Mouse (Mus musculus) megakaryocyte progenitor cell, adult 5-6 weeks (primary cell): Measurements from ENCODE around the gene Prl7d1. TPM values are rescaled to one million over a fixed set of nuclear protein-coding genes. Genes with fewer than 3 reads are reported as not detected.
"Not testable (repeated sequence)": the region's sequence is repeated elsewhere in the genome, so short reads cannot be mapped to it uniquely, and the experiment has no call there.

ENCODE experiments used
- ATAC-seq: replicated peaks from 2 replicates; pipeline ENCODE4 v1.8.0; 2016; ENCODE audit warnings: mild to moderate bottlenecking, moderate TSS enrichment, inconsistent platforms; ENCODE audit not compliant: poor library complexity
- total RNA-seq, 2 experiments: library from RNA; stranded (forward) in 1 of 2; stranded (reverse) in 1 of 2; fragments of 157-497, 149-512 nt in 1 of 2; fragments of 200-1000 nt in 1 of 2; gene quantifications; 2 replicates each; pipeline versions ENCODE4 v1.2.3 to v1.2.4; 2015 to 2017

Gene Prl7d1
- total RNA-seq (2015) (not detected in 2 replicates), total RNA-seq (2017) (not detected in 2 replicates)

DNA sequence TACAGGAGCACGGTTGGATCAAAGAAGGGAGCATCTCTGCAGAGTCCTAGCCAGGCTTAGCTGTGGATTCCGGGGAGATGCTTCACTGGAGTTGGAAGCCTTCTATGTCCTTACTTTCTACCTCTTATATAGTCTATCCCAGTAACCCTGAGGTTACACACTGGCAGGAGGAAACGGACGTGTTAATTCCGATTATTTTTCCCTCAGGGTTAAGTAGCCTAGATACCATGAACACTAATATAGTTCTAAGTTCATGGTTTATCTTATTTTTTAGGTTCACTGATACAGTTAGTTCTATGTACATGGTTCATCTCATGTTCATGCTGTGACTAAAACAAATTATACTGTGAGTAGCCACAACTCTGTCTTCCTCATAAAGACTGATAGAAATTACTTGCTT, at the start of gene Prl7d1:
Gene Prl7d1, minus strand, starts transcription at position 101 of the 400 bp plus-strand sequence.
- ATAC-seq = no peak

DNA sequence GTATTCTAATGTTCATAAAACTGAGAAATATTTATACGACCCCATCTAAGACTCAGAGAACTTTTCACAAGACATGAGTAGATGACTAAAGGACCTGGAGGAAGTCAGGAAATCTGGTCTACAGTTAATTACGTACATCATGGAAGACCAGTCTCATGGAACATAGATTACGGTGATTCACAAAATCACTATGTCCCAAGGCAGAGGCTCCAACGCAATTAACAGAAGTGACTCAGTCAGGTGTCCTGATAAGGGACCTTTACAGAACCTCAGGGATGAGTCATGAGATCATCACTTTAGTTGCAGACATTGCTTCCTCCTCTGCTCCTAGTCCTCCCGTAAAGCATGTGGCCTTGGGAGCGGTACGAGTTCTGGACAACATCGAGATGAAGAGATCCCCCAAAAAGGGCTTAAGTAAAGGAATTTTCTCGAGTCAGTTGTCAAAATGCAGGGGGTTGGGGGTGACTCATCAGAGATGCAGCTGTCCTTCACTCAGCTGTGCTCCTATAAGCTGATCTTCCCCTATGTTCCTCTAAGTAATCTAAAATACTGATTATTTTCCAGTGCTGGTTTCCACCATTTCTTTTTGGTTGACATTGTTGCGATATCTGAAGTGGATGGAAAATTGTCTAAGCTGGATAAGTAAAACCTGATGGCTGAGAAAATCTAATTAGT, 18.1 kb upstream of the Prl7d1 start:
- ATAC-seq = no peak

DNA sequence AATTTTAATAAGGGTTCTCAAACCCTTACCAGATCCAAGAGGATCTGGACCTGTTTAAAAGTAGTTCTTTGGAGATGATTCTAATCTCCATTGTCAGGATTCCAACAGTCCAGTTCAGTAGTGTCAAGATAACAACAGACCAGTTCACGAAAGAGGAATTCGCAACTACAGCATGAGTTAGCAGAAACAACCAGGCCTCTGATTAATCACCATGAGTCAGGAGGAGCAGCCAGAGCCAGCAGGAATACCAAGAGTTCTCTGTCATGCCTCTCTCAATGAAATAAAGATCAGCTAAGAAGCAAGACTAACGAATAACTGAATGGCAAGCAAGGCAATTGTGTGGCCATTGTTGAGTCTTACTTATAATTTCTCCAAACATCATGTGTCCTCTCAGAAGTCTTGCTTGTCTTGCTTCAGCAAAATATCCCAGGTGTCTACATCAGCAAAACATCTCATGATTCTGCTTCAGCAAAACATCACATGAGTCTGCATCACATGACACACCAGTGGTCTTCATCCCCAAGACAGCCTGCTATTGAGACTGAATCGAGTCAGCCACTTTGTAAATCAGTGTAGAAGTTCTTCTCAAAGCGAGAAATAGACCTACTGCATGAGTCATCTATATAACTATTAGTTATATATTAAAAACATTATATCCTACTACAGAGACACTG, 13.9 kb upstream of the Prl7d1 start:
- ATAC-seq = not testable (repeated sequence)

DNA sequence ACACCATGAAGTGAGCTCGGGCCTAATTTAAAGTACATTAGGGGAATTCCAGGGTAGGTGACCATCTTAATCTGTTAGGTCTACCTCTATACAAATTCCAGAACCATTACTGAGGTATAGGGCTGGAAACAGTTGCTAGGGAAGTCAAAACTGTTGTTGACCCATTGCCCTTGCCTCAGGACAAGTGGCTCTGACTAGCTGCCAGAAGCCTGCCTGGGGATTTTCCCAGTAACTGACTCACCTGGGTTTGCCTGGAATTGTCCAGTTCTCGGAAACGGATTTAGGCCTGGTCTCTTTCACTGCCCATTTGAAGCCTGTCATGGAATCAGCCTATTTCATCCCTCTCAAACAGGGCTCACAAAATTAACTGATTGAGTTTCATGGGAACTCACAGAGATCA, 8.5 kb upstream of the Prl7d1 start:
- not testable (repeated sequence) for ATAC-seq

DNA sequence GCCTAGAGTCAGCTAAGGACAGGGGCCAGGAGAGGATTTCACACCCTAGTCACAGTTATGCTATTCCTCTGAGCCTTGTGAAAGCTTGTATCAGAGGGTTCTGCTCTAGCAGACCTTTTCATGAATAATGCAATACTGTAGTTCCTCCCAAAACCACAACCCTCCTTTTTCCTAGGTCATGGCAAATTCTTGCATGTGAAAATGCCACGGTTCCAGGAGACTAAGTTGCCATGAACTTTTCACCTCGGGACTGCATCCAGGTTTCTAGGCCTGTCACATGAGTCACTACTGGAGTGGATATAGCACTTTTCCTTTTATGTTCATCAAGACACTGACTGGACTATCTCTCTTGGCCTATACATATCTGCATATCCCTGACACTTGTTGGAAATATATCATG, 10.0 kb downstream of the Prl7d1 start:
- ATAC-seq = no peak

DNA sequence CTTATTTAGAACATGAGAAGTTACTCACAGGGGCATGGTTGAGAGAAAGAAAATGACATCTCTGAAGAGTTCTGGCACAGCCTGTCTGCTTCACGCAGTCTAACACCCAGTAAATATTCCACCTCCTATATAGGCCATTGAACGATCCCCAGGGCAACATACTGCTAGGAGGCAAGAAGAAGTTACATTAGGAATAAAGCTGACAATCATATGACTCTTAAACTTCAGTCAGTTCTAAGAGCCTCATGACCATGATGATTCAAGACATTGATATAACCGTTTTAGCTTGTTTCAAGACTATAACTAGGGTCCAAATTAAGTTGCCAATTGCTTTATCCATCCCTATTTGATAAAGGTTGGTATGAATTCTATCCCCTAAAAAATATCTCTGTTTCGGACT, 48.6 kb downstream of the Prl7d1 start, which contains the start of gene Prl7a2:
Gene Prl7a2, minus strand, starts transcription at position 101 of the 400 bp plus-strand sequence.
- ATAC-seq = no peak

DNA sequence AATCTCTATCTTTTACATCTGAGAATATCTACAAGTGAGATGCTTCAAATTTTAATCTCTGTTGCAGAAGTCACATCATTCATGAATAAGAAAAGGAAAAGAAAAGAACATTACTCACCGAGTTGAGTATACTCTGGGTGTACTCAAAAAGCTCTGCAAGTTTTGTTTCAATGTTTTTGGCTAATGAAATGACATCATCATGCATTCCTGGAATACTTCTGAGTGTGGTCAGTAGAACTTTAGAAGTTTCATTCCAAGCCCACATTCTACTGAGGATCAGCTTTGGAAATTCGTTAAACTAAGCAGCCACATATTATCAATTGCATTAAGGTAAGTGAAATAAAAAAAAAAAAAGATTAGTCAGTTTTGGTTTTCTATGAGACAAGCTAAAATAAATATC, 55.8 kb downstream of the Prl7d1 start:
- ATAC-seq = no peak

Other genes starting within 250 kb of the Prl7d1 start
- gene Prl8a8, start 203.5 kb downstream of the Prl7d1 start, total RNA-seq (2015) = not detected in 2 replicates
- gene Prl8a8, start 203.5 kb downstream of the Prl7d1 start, total RNA-seq (2017) = not detected in 2 replicates
- not detected in 2 replicates for gene Prl8a9, start 152.1 kb downstream of the Prl7d1 start, total RNA-seq (2015)
- not detected in 2 replicates for gene Prl8a9, start 152.1 kb downstream of the Prl7d1 start, total RNA-seq (2017)
- not detected in 2 replicates for gene Prl8a1, start 134.6 kb downstream of the Prl7d1 start, total RNA-seq (2015)
- gene Prl8a1, start 134.6 kb downstream of the Prl7d1 start, total RNA-seq (2017) = not detected in 2 replicates
- not detected in 2 replicates for gene Prl7b1, start 106.2 kb downstream of the Prl7d1 start, total RNA-seq (2015)
- not detected in 2 replicates for gene Prl7b1, start 106.2 kb downstream of the Prl7d1 start, total RNA-seq (2017)
- not detected in 2 replicates for gene Prl7a1, start 74.2 kb downstream of the Prl7d1 start, total RNA-seq (2015)
- gene Prl7a1, start 74.2 kb downstream of the Prl7d1 start, total RNA-seq (2017) = not detected in 2 replicates
- not detected in 2 replicates for gene Prl7a2, start 48.7 kb downstream of the Prl7d1 start, total RNA-seq (2015)
- gene Prl7a2, start 48.7 kb downstream of the Prl7d1 start, total RNA-seq (2017) = not detected in 2 replicates
- not detected in 2 replicates for gene Prl7c1, start 64.1 kb upstream of the Prl7d1 start, total RNA-seq (2015)
- not detected in 2 replicates for gene Prl7c1, start 64.1 kb upstream of the Prl7d1 start, total RNA-seq (2017)
- gene Prl2a1, start 84.9 kb upstream of the Prl7d1 start, total RNA-seq (2015) = not detected in 2 replicates
- not detected in 2 replicates for gene Prl2a1, start 84.9 kb upstream of the Prl7d1 start, total RNA-seq (2017)
- not detected in 2 replicates for gene Prl2c1, start 132.6 kb upstream of the Prl7d1 start, total RNA-seq (2015)
- gene Prl2c1, start 132.6 kb upstream of the Prl7d1 start, total RNA-seq (2017) = not detected in 2 replicates